Mouse (Mus musculus) 3T3-L1 (cell line): ENCODE results near the gene Abhd5.

Experiments
- DNase-seq: peaks from one replicate; pipeline ENCODE4 v3.0.0-alpha.2; 2015; ENCODE audit warnings: low read depth, low spot score

Gene Abhd5

DNA sequence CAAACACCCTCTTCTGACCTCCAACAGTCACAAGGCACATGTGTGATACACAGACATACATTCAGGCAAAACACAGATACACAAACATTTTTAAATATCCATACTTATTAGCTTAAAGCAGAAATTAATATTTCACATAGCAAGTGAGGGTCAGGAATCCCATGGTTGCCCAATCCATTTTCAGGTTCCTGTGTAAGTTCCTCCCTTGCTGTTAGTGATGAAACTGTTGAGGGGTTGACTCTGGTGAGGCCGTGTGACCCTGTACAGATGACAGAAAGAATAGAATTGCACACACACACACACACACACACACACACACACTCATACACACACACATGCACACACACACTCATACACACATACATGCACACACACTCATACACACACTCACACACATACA lies 63.2 kb downstream of the Abhd5 start:
- no peak for DNase-seq

DNA sequence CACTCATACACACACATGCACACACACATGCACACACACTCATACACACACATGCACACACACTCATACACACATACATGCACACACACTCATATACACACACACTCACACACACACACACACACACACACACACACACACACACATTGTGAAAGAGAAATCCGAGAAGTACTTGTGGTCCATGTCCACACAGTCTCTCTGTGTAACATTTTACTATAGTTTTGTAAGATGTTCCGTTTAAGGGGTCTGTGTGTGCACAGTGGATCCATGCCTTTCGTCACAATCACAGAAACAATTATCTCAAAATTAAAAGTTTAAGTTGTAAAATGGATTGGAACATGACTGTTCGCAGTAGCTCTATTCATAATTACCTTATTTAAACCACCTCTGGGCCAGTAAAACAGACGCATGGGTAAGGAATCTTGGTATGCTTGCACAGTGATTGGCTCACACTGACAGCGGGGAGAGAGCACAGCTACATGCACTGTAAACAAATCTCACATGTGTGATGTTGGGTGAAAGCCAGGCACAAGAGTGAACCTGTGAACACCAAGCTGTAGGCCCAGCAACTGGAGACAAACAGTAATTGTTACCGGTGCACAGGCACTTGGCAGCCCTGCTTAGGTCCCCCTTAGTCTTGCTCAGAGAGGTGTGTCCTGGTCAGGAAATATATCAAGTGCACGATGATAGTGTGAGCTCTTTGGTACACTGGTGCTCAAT lies 63.8 kb downstream of the Abhd5 start:
- DNase-seq, result no peak

DNA sequence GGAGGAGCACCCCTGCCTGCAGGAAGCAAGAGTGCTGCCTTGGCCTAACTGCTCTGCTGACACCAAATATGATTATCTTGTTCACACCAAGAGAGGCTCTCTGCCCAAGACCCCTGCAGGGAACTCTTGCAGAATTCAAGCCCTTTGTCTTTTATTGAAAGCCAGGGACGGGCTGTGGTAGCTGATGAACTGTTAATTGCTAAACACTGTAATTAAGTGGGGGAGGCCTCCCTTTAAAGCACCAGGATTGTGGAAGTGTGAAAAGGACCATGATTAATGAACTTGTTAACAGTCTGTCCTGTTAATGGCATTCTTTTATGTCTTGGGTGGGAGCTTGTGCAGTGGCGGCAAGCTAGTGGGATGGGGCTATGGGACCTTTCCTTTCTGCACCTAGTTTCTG lies 65.2 kb downstream of the Abhd5 start:
- no peak for DNase-seq

DNA sequence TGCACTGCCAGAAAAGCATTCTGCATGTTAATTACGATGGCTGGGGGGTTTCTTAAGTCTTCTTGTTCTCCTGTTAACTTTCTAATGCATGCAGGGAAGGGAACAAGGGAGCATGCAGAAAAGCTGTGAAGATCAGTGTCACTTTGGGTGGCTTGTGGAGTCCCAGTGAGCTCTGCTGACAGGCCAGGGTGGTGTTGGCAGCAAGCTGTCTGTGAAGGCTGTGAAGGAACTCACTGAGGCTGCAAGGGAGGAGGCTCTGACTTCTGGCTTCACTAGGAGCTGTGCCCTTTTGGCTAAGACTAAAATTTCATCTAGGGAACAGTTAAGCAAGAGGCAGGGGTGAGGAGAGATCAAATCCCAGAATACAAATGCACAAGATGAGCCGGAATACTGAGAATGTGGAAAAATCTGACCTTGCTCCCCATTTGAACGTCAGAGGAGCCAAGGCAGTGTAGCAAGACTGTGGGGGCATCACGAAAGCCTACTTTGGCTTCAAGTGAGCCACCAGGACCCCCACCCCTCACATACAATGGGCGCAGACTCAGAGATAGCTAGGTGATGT lies 68.9 kb downstream of the Abhd5 start:
- no peak for DNase-seq

DNA sequence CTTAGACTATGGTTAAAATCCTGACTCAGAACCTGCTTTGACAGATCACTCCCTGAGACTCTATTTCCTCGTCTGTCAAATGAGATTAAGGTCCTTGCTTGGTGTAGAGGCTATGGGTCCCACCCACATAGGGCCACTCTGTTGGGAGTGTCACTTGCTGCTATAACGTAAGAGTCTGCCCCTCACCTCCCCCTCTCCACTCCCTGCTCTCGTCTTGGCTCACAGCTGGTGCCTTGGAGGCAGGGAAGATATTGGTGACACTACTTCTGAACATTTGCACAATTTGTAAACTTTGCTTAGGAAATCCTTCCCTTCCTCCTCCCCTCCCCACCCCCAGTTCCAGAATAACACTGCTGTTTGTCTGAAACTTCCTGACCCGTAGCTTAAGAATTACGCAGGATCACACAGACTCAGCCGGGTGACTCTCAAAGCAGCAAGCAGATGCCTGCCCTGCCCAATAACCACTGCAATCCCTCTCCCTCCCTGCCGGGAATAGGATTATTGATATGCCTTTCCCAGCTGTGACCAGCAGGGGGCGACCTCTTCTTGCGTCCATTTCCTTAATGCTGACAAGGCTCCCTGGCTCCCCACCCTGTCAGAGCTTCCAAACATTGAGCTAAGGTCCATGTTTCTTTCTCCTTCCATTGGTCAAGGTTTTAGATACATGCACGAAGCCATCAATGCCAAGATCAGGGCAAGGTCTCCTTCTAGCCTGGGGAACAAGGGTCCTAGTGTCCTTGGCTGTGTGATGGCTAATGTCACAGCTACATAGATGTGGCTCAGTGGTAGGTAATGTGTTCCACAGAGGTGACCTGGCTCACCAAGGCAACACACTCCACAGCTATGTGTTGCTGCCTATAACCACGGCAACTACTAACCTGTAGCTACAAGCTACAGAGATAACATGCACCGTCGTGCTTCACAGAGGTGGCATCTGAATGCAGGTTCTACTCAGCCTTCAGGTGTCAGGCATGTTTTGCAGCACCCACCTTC lies 69.7 kb downstream of the Abhd5 start:
- DNase-seq, result peak; percentile 87

DNA sequence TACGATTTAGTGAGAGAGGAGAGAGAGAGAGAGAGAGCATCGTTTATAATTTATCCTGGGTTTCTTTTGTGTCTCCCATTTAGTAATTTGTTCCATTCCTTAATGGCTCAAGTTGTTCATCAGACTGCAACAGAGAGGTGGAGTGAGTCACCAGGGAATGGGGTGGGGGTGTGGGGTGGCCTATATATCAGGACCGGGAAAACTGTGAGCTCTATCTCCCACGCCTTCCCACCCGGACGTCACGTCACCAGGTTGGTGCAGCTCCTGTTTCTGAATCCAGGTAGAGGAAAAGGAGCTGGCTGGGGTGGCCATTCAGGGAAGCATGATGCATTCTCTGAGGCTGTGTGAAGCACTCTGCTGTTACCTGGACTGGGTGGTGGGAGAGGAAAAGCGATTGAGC lies 70.5 kb downstream of the Abhd5 start:
- DNase-seq, result no peak

DNA sequence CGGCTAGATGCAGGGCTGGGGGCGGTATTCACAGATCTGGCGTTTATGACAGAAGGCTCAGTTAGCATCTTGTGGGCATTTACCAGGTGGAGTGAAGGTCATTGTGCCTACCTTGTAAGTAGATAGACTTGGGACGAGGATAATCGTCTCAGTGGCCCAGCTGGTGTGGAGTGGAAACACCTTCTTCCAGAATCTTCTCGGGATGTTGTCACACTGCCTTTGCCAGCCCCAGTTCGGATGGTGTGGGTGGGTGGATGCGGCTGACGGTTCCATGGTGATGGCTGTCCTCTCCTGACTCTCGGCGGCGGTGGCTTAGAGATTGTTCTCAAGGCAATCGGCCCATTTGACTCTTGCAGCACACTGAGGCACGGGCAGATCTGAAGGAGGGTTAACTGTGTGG lies 71.3 kb downstream of the Abhd5 start:
- no peak for DNase-seq

DNA sequence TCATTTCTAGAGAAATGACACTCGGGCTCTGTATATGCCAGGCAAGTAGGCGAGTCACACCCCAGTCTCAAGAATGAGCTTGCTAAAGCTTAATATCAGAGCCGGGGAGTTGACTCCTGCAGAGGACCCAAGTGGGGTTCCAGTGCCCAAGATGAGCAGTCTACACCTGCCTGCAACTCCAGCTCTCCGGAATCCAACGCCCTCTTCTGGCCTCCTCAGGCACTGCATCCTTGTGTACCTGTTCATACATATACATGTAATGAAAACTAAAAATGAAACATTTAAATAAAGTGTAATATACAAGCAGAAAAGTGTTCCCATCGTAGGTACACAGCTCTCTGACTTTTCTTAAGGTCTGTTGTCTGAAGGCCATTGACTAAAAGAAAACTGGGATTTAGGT lies 71.7 kb downstream of the Abhd5 start:
- DNase-seq, result no peak

DNA sequence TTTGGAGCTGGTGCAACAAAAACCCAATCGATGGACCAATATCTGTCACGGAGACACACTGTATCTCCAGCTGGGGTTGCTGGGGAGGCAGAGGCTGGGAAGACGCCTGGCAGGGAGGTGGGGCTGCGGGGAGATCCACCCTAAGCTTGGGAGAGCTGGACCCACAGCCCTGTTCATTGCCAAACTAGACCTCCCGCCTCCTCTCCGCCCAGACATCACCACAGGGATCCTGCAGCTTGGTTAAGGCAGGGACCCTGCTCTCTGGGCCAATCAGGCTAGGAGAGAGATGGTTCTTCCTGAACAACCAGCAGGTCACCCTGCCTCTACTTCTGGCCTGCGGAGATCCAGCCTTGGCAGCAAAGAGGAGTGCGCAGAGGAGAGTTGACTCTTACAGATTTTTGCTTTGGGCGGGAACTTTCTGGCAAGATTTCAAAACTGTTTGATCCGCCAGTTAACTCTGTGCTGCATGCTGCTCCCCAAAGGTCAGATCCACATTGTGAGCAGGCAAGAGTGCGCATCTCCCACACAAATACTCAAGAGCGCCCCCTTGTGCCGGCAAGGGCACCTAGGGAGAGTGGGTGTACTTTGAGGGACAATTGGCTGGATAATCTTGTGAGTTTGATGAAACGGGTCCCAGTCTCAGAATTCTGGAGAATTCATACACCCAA lies 73.7 kb downstream of the Abhd5 start:
- no peak for DNase-seq

DNA sequence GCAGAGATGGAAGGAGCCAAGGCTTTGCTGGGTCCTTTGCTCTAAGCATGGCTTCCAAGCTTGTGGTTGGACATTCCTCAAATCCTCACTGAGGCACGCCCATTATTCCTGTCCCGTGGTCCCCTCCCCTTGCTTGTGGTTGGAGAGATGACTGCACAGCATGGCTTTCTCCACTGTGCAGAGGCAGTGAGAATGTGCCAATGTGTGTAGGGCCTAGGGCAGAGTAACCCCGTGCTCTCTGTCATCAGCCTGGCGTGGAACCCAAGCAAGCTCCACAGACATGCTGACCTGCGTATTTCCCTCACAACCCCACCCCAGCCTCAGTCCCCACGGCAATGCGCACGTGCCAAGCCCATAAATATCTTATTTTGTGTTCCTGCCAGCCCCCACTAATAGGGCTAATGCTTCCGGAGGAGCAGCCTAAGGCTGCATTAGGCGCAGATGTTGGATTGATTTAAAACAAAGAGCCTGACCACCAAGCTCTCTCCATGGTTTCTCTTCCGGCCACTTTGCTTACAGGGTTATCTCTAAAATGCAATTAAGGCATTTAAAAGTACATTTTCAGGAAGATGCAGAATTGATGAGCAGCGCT lies 77.7 kb downstream of the Abhd5 start:
- peak; percentile 39 for DNase-seq

DNA sequence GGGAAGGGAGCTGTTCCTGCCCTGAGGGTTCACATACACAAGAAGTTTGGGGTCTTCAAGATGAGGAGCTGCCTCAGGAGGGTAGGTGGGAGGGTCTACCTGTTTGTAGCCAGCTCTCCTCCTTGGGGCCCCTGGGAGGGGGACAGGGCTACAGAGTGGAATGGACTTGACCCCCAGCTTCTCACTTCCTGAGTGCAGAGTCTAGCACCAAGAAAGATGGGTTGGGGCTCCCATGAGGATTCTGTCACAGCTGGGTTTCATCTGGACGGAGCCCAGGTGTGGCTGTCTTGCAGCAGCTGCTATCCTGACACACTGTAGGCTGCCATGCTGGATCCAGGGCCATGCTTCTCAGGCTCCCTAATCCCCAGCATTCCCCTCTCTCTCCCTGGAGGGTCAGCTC lies 78.3 kb downstream of the Abhd5 start:
- DNase-seq, result no peak
